Mouse (Mus musculus): Measurements from ENCODE around the gene Pdzd11. TPM values are rescaled to one million over a fixed set of nuclear protein-coding genes. Genes with fewer than 3 reads are reported as not detected.

The Pdzd11 gene
- total RNA-seq (2021), result 10 to 100 TPM; 39.0 to 43.5 TPM
- long read RNA-seq, experiment 1, transcript Pdzd11-202 (7 exons, 1,041 nt), result minor isoform, 12 of 32 reads
- long read RNA-seq, experiment 1, transcript Pdzd11-201 (7 exons, 1,626 nt), result major isoform, 13 of 32 reads
- long read RNA-seq, experiment 1, partial matches to known transcripts, result 4 of 32 reads
- long read RNA-seq, experiment 1, other reads (novel, unspliced or antisense), result 3 of 32 reads
- long read RNA-seq, experiment 2, transcript Pdzd11-201 (7 exons, 1,626 nt), result minor isoform, 12 of 39 reads
- long read RNA-seq, experiment 2, transcript Pdzd11-202 (7 exons, 1,041 nt), result major isoform, 23 of 39 reads
- long read RNA-seq, experiment 2, partial matches to known transcripts, result 2 of 39 reads
- long read RNA-seq, experiment 2, other reads (novel, unspliced or antisense), result 1 of 39 reads

- DNase-seq (ENCODE audit: low spot score in 2 of 2), result peak; percentile 80 to 93
- no peak for TF ChIP-seq CTCF (conservative IDR thresholded peaks at IDR 0.05)
- H3K27ac ChIP-seq, result peak within 1 kb of the TSS; percentile 85
- H3K4me3 ChIP-seq, result peak within 1 kb of the TSS; percentile 69
Observed at GRCm38 (mm10) chrX:100625802-100626793, at the start of gene Pdzd11. Gene Pdzd11 (minus strand): TSS chrX:100626568.

- no peak overlapping the region for H3K27ac ChIP-seq
- no peak for DNase-seq (ENCODE audit: low spot score in 2 of 2)
- no peak for TF ChIP-seq CTCF (conservative IDR thresholded peaks at IDR 0.05)
- H3K4me3 ChIP-seq, result no peak overlapping the region
Observed at GRCm38 (mm10) chrX:100664825-100665224, 38.5 kb upstream of the Pdzd11 start.

- DNase-seq (ENCODE audit: low spot score in 2 of 2), result no peak
- peak; percentile 49 for TF ChIP-seq CTCF (conservative IDR thresholded peaks at IDR 0.05)
- Histone ChIP-seq H3K4me3 (no peak overlapping the region), H3K27ac (no peak overlapping the region)
Observed at GRCm38 (mm10) chrX:100652848-100653247, 26.5 kb upstream of the Pdzd11 start.

GRCm38 (mm10) chrX:100638477-100638876 lies 12.1 kb upstream of the Pdzd11 start:
- H3K4me3 ChIP-seq, result no peak overlapping the region
- DNase-seq (ENCODE audit: low spot score in 2 of 2), result no peak
- no peak for TF ChIP-seq CTCF (conservative IDR thresholded peaks at IDR 0.05)
- H3K27ac ChIP-seq, result no peak overlapping the region

- DNase-seq (ENCODE audit: low spot score in 2 of 2), result no peak
- no peak for TF ChIP-seq CTCF (conservative IDR thresholded peaks at IDR 0.05)
- no peak overlapping the region for H3K27ac ChIP-seq
- no peak overlapping the region for H3K4me3 ChIP-seq
Observed at GRCm38 (mm10) chrX:100629076-100629475, 2.7 kb upstream of the Pdzd11 start.

GRCm38 (mm10) chrX:100625546-100625801 lies 894 bp downstream of the Pdzd11 start, which contains the start of gene Kif4:
Gene Kif4 (plus strand): TSS chrX:100625737.
- no peak for DNase-seq (ENCODE audit: low spot score in 2 of 2)
- TF ChIP-seq CTCF (conservative IDR thresholded peaks at IDR 0.05), result no peak
- H3K27ac ChIP-seq, result peak within 1 kb of the TSS; percentile 85

GRCm38 (mm10) chrX:100625146-100625545 lies 1.2 kb downstream of the Pdzd11 start:
- no peak for DNase-seq (ENCODE audit: low spot score in 2 of 2)
- Histone ChIP-seq H3K27ac (peak overlapping the region; percentile 85), H3K4me3 (peak overlapping the region; percentile 69)
- TF ChIP-seq CTCF (conservative IDR thresholded peaks at IDR 0.05), result no peak

More at GRCm38 (mm10) chrX:100625546-100625801, 894 bp downstream of the Pdzd11 start, which contains the start of gene Kif4:
- peak within 1 kb of the TSS; percentile 69 for H3K4me3 ChIP-seq

- H3K27ac ChIP-seq, result no peak overlapping the region
- no peak for TF ChIP-seq CTCF (conservative IDR thresholded peaks at IDR 0.05)
- H3K4me3 ChIP-seq, result no peak overlapping the region
- DNase-seq (ENCODE audit: low spot score in 2 of 2), result no peak
Observed at GRCm38 (mm10) chrX:100624242-100624641, 2.1 kb downstream of the Pdzd11 start.

- peak; percentile 66 for TF ChIP-seq CTCF (conservative IDR thresholded peaks at IDR 0.05)
- Histone ChIP-seq H3K27ac (no peak overlapping the region), H3K4me3 (no peak overlapping the region)
- no peak for DNase-seq (ENCODE audit: low spot score in 2 of 2)
Observed at GRCm38 (mm10) chrX:100621366-100621765, 5.0 kb downstream of the Pdzd11 start.

GRCm38 (mm10) chrX:100618488-100618887 lies 7.9 kb downstream of the Pdzd11 start:
- Histone ChIP-seq H3K27ac (no peak overlapping the region), H3K4me3 (no peak overlapping the region)
- no peak for DNase-seq (ENCODE audit: low spot score in 2 of 2)
- no peak for TF ChIP-seq CTCF (conservative IDR thresholded peaks at IDR 0.05)

- no peak for TF ChIP-seq CTCF (conservative IDR thresholded peaks at IDR 0.05)
- Histone ChIP-seq H3K27ac (no peak within 1 kb of the TSS), H3K4me3 (no peak within 1 kb of the TSS)
- no peak for DNase-seq (ENCODE audit: low spot score in 2 of 2)
Observed at GRCm38 (mm10) chrX:100605314-100605713, 21.1 kb downstream of the Pdzd11 start, which contains the start of gene Arr3. Gene Arr3 (plus strand): TSS chrX:100605497.

GRCm38 (mm10) chrX:100599755-100600154 lies 26.6 kb downstream of the Pdzd11 start:
- no peak overlapping the region for H3K4me3 ChIP-seq
- no peak for DNase-seq (ENCODE audit: low spot score in 2 of 2)
- no peak for TF ChIP-seq CTCF (conservative IDR thresholded peaks at IDR 0.05)
- H3K27ac ChIP-seq, result peak overlapping the region; percentile 64

GRCm38 (mm10) chrX:100597439-100597838 lies 28.9 kb downstream of the Pdzd11 start:
- DNase-seq (ENCODE audit: low spot score in 2 of 2), result peak in 1 of 2 experiments; percentile 57
- peak; percentile 75 for TF ChIP-seq CTCF (conservative IDR thresholded peaks at IDR 0.05)
- Histone ChIP-seq H3K27ac (peak overlapping the region; percentile 65), H3K4me3 (no peak overlapping the region)

Data from layer of hippocampus, adult 2 months (tissue).